Mouse (Mus musculus) MEL (cell line): Measurements from ENCODE around the gene Man2a1. TPM values are rescaled to one million over a fixed set of nuclear protein-coding genes. Genes with fewer than 3 reads are reported as not detected.

Experiments
- DNase-seq: peaks from one replicate; pipeline ENCODE4 v3.0.0; 2011; ENCODE audit warnings: low read depth, low spot score
- H3K27ac ChIP-seq: 2 replicates; pipeline ENCODE4 v1.5.1; 2012; ENCODE audit warnings: low read depth, mild to moderate bottlenecking, control low read depth, low read length, moderate library complexity; ENCODE audit not compliant: control insufficient read depth
- H3K27me3 ChIP-seq, 2 experiments: fragments of 150-350 bp in 1 of 2; sonication (generic) in 1 of 2; 2 replicates each; pipeline ENCODE4 v1.6.1; 2012; ENCODE audit warnings: low read length in 2 of 2, mild to moderate bottlenecking in 2 of 2, improper control_type of control experiment in 1 of 2, moderate library complexity in 1 of 2; ENCODE audit not compliant: insufficient read depth in 2 of 2, control insufficient read depth in 1 of 2
- H3K36me3 ChIP-seq, 2 experiments: 2 replicates each; pipeline ENCODE4 v1.6.1; 2012 to 2014; ENCODE audit warnings: low read length in 2 of 2, improper control_type of control experiment in 1 of 2, inconsistent platforms in 1 of 2, mild to moderate bottlenecking in 1 of 2; ENCODE audit not compliant: insufficient read depth in 2 of 2, control insufficient read depth in 1 of 2
- H3K4me1 ChIP-seq, 2 experiments: fragments of 150-350 bp in 1 of 2; sonication (generic) in 1 of 2; 2 replicates each; pipeline ENCODE4 v1.6.1; 2012; ENCODE audit warnings: low read length in 2 of 2, improper control_type of control experiment in 1 of 2, mild to moderate bottlenecking in 1 of 2; ENCODE audit not compliant: insufficient read depth in 2 of 2, control insufficient read depth in 1 of 2
- H3K4me3 ChIP-seq, 2 experiments: fragments of 150-350 bp in 1 of 2; sonication (generic) in 1 of 2; 2 replicates each; pipeline ENCODE4 v1.5.1; 2012; ENCODE audit warnings: low read depth in 2 of 2, low read length in 2 of 2, mild to moderate bottlenecking in 2 of 2, moderate library complexity in 2 of 2, control low read depth in 1 of 2, improper control_type of control experiment in 1 of 2; ENCODE audit not compliant: control insufficient read depth in 1 of 2, insufficient read depth in 1 of 2
- H3K79me2 ChIP-seq: 2 replicates; pipeline ENCODE4 v1.6.1; 2012; ENCODE audit warnings: mild to moderate bottlenecking, low read length, moderate library complexity; ENCODE audit not compliant: control insufficient read depth, poor library complexity, insufficient read depth
- H3K9ac ChIP-seq: 2 replicates; pipeline ENCODE4 v1.6.1; 2012; ENCODE audit warnings: low read depth, mild to moderate bottlenecking, control low read depth, low read length, moderate library complexity; ENCODE audit not compliant: control insufficient read depth, poor library complexity, severe bottlenecking
- H3K9me3 ChIP-seq: fragments of 150-350 bp; sonication (generic); replicated peaks from 2 replicates; pipeline ENCODE4 v1.6.1; 2012; ENCODE audit warnings: mild to moderate bottlenecking, low read length, improper control_type of control experiment, moderate library complexity; ENCODE audit not compliant: insufficient read depth
- CHD1 ChIP-seq: IDR thresholded peaks from 2 replicates; pipeline ENCODE4 v1.6.1; 2012; ENCODE audit warnings: low read depth, mild to moderate bottlenecking, inconsistent platforms, low read length, improper control_type of control experiment
- CHD2 ChIP-seq: IDR thresholded peaks from 2 replicates; pipeline ENCODE4 v1.6.1; 2011; ENCODE audit warnings: low read length, improper control_type of control experiment
- CTCF ChIP-seq, 3 experiments: IDR thresholded peaks in 2 of 3; conservative IDR thresholded peaks in 1 of 3; 2 replicates each; pipeline ENCODE4 v1.5.1; 2011 to 2012; ENCODE audit warnings: low read length in 3 of 3, low read depth in 2 of 3, mild to moderate bottlenecking in 2 of 3, improper control_type of control experiment in 1 of 3, inconsistent platforms in 1 of 3, mixed read lengths in 1 of 3, moderate library complexity in 1 of 3; ENCODE audit not compliant: control insufficient read depth in 1 of 3, insufficient read depth in 1 of 3, poor library complexity in 1 of 3, severe bottlenecking in 1 of 3
- E2F4 ChIP-seq: IDR thresholded peaks from 2 replicates; pipeline ENCODE4 v1.6.1; 2011; ENCODE audit warnings: low read depth, low read length, improper control_type of control experiment, borderline replicate concordance
- ELF1 ChIP-seq: IDR thresholded peaks from 2 replicates; pipeline ENCODE4 v1.6.1; 2014; ENCODE audit warnings: low read depth, mild to moderate bottlenecking, inconsistent platforms, low read length, improper control_type of control experiment, moderate library complexity
- EP300 ChIP-seq, 2 experiments: IDR thresholded peaks; 2 replicates each; pipeline ENCODE4 v1.6.1; 2011; ENCODE audit warnings: improper control_type of control experiment in 2 of 2, low read length in 2 of 2, low read depth in 1 of 2, mild to moderate bottlenecking in 1 of 2
- GABPA ChIP-seq: IDR thresholded peaks from 2 replicates; pipeline ENCODE4 v1.6.1; 2012; ENCODE audit warnings: low read depth, mild to moderate bottlenecking, inconsistent platforms, low read length, improper control_type of control experiment, moderate library complexity
- HCFC1 ChIP-seq: IDR thresholded peaks from 2 replicates; pipeline ENCODE4 v1.6.1; 2012; ENCODE audit warnings: low read depth, mild to moderate bottlenecking, inconsistent platforms, low read length, improper control_type of control experiment, moderate library complexity
- KAT2A ChIP-seq: conservative IDR thresholded peaks from 2 replicates; pipeline ENCODE4 v1.6.1; 2012; ENCODE audit warnings: low read depth, low read length, improper control_type of control experiment, inconsistent platforms
- MEF2A ChIP-seq: IDR thresholded peaks from 2 replicates; pipeline ENCODE4 v1.6.1; 2014; ENCODE audit warnings: low read depth, mild to moderate bottlenecking, inconsistent platforms, low read length, improper control_type of control experiment; ENCODE audit not compliant: poor library complexity, insufficient replicate concordance, severe bottlenecking; ENCODE audit errors: extremely low read depth
- SIN3A ChIP-seq: IDR thresholded peaks from 2 replicates; pipeline ENCODE4 v1.6.1; 2012; ENCODE audit warnings: low read length, improper control_type of control experiment, inconsistent platforms
- TAL1 ChIP-seq: IDR thresholded peaks from 2 replicates; pipeline ENCODE4 v1.6.1; 2012; ENCODE audit warnings: mild to moderate bottlenecking, inconsistent platforms, low read length, moderate library complexity, mixed read lengths
- TBP ChIP-seq: IDR thresholded peaks from 2 replicates; pipeline ENCODE4 v1.8.0; 2011; ENCODE audit warnings: low read depth, low read length, improper control_type of control experiment
- TCF12 ChIP-seq: IDR thresholded peaks from 2 replicates; pipeline ENCODE4 v1.6.1; 2014; ENCODE audit warnings: low read depth, mild to moderate bottlenecking, inconsistent platforms, low read length, improper control_type of control experiment, moderate library complexity
- UBTF ChIP-seq: IDR thresholded peaks from 2 replicates; pipeline ENCODE4 v1.6.1; 2012; ENCODE audit warnings: low read depth, mild to moderate bottlenecking, inconsistent platforms, low read length, improper control_type of control experiment, moderate library complexity, borderline replicate concordance; ENCODE audit not compliant: insufficient read depth
- USF1 ChIP-seq: IDR thresholded peaks from 2 replicates; pipeline ENCODE4 v1.6.1; 2014; ENCODE audit warnings: low read depth, mild to moderate bottlenecking, inconsistent platforms, low read length, improper control_type of control experiment, moderate library complexity
- ZC3H11A ChIP-seq: IDR thresholded peaks from 2 replicates; pipeline ENCODE4 v1.6.1; 2012; ENCODE audit warnings: low read depth, mild to moderate bottlenecking, inconsistent platforms, low read length, improper control_type of control experiment
- ZKSCAN1 ChIP-seq: IDR thresholded peaks from 2 replicates; pipeline ENCODE4 v1.6.1; 2012; ENCODE audit warnings: low read depth, mild to moderate bottlenecking, inconsistent platforms, low read length, improper control_type of control experiment, moderate library complexity
- ZMIZ1 ChIP-seq: IDR thresholded peaks from 2 replicates; pipeline ENCODE4 v1.6.1; 2012; ENCODE audit warnings: low read depth, mild to moderate bottlenecking, inconsistent platforms, low read length, improper control_type of control experiment, moderate library complexity
- ZNF384 ChIP-seq: IDR thresholded peaks from 2 replicates; pipeline ENCODE4 v1.6.1; 2012; ENCODE audit warnings: low read depth, mild to moderate bottlenecking, inconsistent platforms, low read length, improper control_type of control experiment
- polyA plus RNA-seq, 2 experiments: library from polyadenylated mRNA; stranded (reverse) in 1 of 2; unstranded in 1 of 2; fragments of >175 nt in 1 of 2; fragments of >200 nt in 1 of 2; gene quantifications; 2 replicates each; pipeline versions ENCODE4 v1.2.1 to v1.2.4; 2012; ENCODE audit warnings: low replicate concordance in 2 of 2, low read depth in 1 of 2; ENCODE audit not compliant: insufficient read length in 2 of 2, insufficient read depth in 1 of 2, missing spikeins in 1 of 2
- total RNA-seq: library from RNA; depleted of rRNA; stranded (reverse); fragments of 300-350 nt; gene quantifications from 2 replicates; pipeline ENCODE4 v1.2.3, GENCODE M21; 2012

Gene Man2a1
- total and polyA plus RNA-seq, 3 experiments = 8.7 to 27.5 (median 9.1) TPM

GRCm38 (mm10) chr17:64613351-64613750 is 12.8 kb downstream of the Man2a1 start:
- no peak for TF ChIP-seq ELF1
- no peak for TF ChIP-seq ZMIZ1
- TF ChIP-seq ZKSCAN1 = no peak
- no peak for TF ChIP-seq UBTF
- H3K27me3 ChIP-seq = no peaks in the 10 kb centered on the region

GRCm38 (mm10) chr17:64614804-64615203 is 14.3 kb downstream of the Man2a1 start:
- peaks cover 0 to 4% of the 10 kb centered on the region in 2 experiments; a peak in 1 of 4 replicates for H3K4me1 ChIP-seq
- H3K79me2 ChIP-seq = 0 out of 2 replicates have a peak, but pooled peaks cover 5% of the 10 kb centered on the region
- DNase-seq = no peak
- H3K27ac ChIP-seq = no peak overlapping the region
- H3K4me3 ChIP-seq = no peak overlapping the region
- no peaks in the 10 kb centered on the region for H3K9me3 ChIP-seq
- H3K9ac ChIP-seq = no peak overlapping the region
- TF ChIP-seq HCFC1 (no peak), EP300 (IDR thresholded peaks at IDR 0.05; ENCODE audit: low read depth in 1 of 2, low read length in 2 of 2) (no peak), ZNF384 (no peak), E2F4 (no peak), TAL1 (no peak), TCF12 (no peak), USF1 (no peak), GABPA (no peak), MEF2A (no peak), KAT2A (no peak), CHD2 (no peak), ELF1 (no peak), TBP (no peak), SIN3A (no peak), CTCF (IDR thresholded peaks at IDR 0.05 in 2 of 3, conservative IDR thresholded peaks at IDR 0.05 in 1 of 3; ENCODE audit: control insufficient read depth in 1 of 3, insufficient read depth in 1 of 3, low read depth in 2 of 3, low read length in 3 of 3, poor library complexity in 1 of 3, severe bottlenecking in 1 of 3) (no peak), ZC3H11A (no peak), CHD1 (no peak)
- no peaks in the 10 kb centered on the region for H3K27me3 ChIP-seq
- peaks cover 0 to 5% of the 10 kb centered on the region in 2 experiments for H3K36me3 ChIP-seq

More at GRCm38 (mm10) chr17:64613351-64613750, 12.8 kb downstream of the Man2a1 start:
- no peak overlapping the region for H3K4me3 ChIP-seq
- peaks cover 0 to 4% of the 10 kb centered on the region in 2 experiments; a peak in 1 of 4 replicates for H3K4me1 ChIP-seq
- no peaks in the 10 kb centered on the region for H3K9me3 ChIP-seq
- no peak overlapping the region for H3K9ac ChIP-seq
- no peak for DNase-seq
- H3K36me3 ChIP-seq = peaks cover 0 to 5% of the 10 kb centered on the region in 2 experiments
- 0 out of 2 replicates have a peak, but pooled peaks cover 5% of the 10 kb centered on the region for H3K79me2 ChIP-seq
- H3K27ac ChIP-seq = no peak overlapping the region
